Mouse (Mus musculus) adrenal gland, postnatal 36 days (tissue): Measurements from ENCODE around the gene Cfap44. TPM values are rescaled to one million over a fixed set of nuclear protein-coding genes. Genes with fewer than 3 reads are reported as not detected.

Experiments used
- DNase-seq, 2 experiments: peaks; one replicate each; pipeline ENCODE4 v3.0.0; 2021; ENCODE audit warnings: mixed read lengths in 1 of 2
- total RNA-seq, 2 experiments: library from RNA; stranded (reverse); gene quantifications; 2 replicates each; pipeline ENCODE4 v1.2.3; 2021

Gene Cfap44
- total RNA-seq, 2 experiments from 2014 or later = 0.26 to 1.3 TPM

GRCm38 (mm10) chr16:44494441-44495108 is 100.0 kb downstream of the Cfap44 start:
- DNase-seq = peak; percentile 37 to 47

- DNase-seq = no peak
These were observed 102.4 kb downstream of the Cfap44 start for GRCm38 (mm10) chr16:44496971-44497464.

GRCm38 (mm10) chr16:44498447-44498846 is 103.9 kb downstream of the Cfap44 start:
- no peak for DNase-seq

GRCm38 (mm10) chr16:44501783-44502182 is 107.2 kb downstream of the Cfap44 start:
- no peak for DNase-seq

- no peak for DNase-seq
These were observed 107.7 kb downstream of the Cfap44 start for GRCm38 (mm10) chr16:44502325-44502724.

- no peak for DNase-seq
These were observed 108.4 kb downstream of the Cfap44 start for GRCm38 (mm10) chr16:44502895-44503575.

GRCm38 (mm10) chr16:44505243-44505642 is 110.6 kb downstream of the Cfap44 start:
- no peak for DNase-seq

GRCm38 (mm10) chr16:44507027-44507929 is 112.7 kb downstream of the Cfap44 start:
- DNase-seq = no peak

GRCm38 (mm10) chr16:44508025-44508424 is 113.4 kb downstream of the Cfap44 start:
- DNase-seq = no peak

GRCm38 (mm10) chr16:44508772-44509171 is 114.2 kb downstream of the Cfap44 start:
- no peak for DNase-seq

- no peak for DNase-seq
These were observed 115.1 kb downstream of the Cfap44 start for GRCm38 (mm10) chr16:44509458-44510344.

GRCm38 (mm10) chr16:44510521-44511213 is 116.1 kb downstream of the Cfap44 start:
- no peak for DNase-seq

GRCm38 (mm10) chr16:44516498-44516897 is 121.9 kb downstream of the Cfap44 start:
- DNase-seq = no peak

- DNase-seq = no peak
These were observed 129.0 kb downstream of the Cfap44 start for GRCm38 (mm10) chr16:44523595-44523994.

- DNase-seq = no peak
These were observed 131.4 kb downstream of the Cfap44 start for GRCm38 (mm10) chr16:44526044-44526443.

GRCm38 (mm10) chr16:44526689-44527088 is 132.1 kb downstream of the Cfap44 start:
- DNase-seq = no peak

- no peak for DNase-seq
These were observed 132.8 kb downstream of the Cfap44 start for GRCm38 (mm10) chr16:44527218-44527905.

- DNase-seq = no peak
These were observed 134.4 kb downstream of the Cfap44 start for GRCm38 (mm10) chr16:44528955-44529354.

GRCm38 (mm10) chr16:44529691-44530090 is 135.1 kb downstream of the Cfap44 start:
- DNase-seq = no peak

- DNase-seq = no peak
These were observed 135.6 kb downstream of the Cfap44 start for GRCm38 (mm10) chr16:44530191-44530590.
